26 mouse cellular contexts compared by ENCODE assay signal in genomic region chr14:103376765-103377164, GRCm38 (mm10).
"Had no signal": no experiment of that assay in that cellular context is flagged by ENCODE, and none has a peak within 500 bp of the region (broad histone marks: within the 10 kb centered on the region; RNA-seq: fewer than 3 reads in every experiment).

No protein-coding gene starts in this region.

- ATAC-seq: forebrain, embryonic 16.5 days; hindbrain, embryonic 16.5 days; inflammation-experienced regulatory T-cells, adult 6 months; intestine, embryonic 15.5 days; intestine, postnatal 0 days had no signal

- H3K9me3 ChIP-seq: heart, embryonic 12.5 days; hindbrain, embryonic 10.5 days; hindbrain, embryonic 12.5 days; intestine, embryonic 15.5 days; kidney, embryonic 15.5 days; limb, embryonic 10.5 days; limb, embryonic 12.5 days had no signal

- H3K27me3 ChIP-seq: heart, embryonic 12.5 days; hindbrain, embryonic 12.5 days; intestine, embryonic 15.5 days; kidney, embryonic 15.5 days; limb, embryonic 12.5 days had no signal

- H3K36me3 ChIP-seq: heart, embryonic 12.5 days; hindbrain, embryonic 10.5 days; hindbrain, embryonic 12.5 days; intestine, embryonic 15.5 days; kidney, embryonic 15.5 days; limb, embryonic 10.5 days; limb, embryonic 12.5 days had no signal

- H3K4me1 ChIP-seq: heart, embryonic 12.5 days; hindbrain, embryonic 10.5 days; hindbrain, embryonic 12.5 days; intestine, embryonic 15.5 days; kidney, embryonic 15.5 days; limb, embryonic 10.5 days; limb, embryonic 12.5 days had no signal

- DNase-seq: gastrocnemius, postnatal 10 days; gastrocnemius, postnatal 25 days; heart, adult 11 months; heart, adult 2 months; heart, postnatal 10 days; heart, postnatal 4 days; kidney, adult 18-20 months; kidney, adult 8-10 months; kidney, postnatal 14 days; kidney, postnatal 36 days; layer of hippocampus, adult 9-11 months; layer of hippocampus, postnatal 36 days; liver had no signal

- H3K4me3 ChIP-seq: heart, adult 2 months; heart, embryonic 12.5 days; hindbrain, embryonic 10.5 days; hindbrain, embryonic 12.5 days; intestine, embryonic 15.5 days; kidney, embryonic 15.5 days; limb, embryonic 10.5 days; limb, embryonic 12.5 days had no signal

- H3K27ac ChIP-seq: heart, adult 2 months; hindbrain, embryonic 10.5 days; hindbrain, embryonic 12.5 days; hindbrain, embryonic 14.5 days; intestine, embryonic 15.5 days; kidney, embryonic 15.5 days; kidney, postnatal 0 days; limb, embryonic 10.5 days; limb, embryonic 12.5 days had no signal
